Mouse (Mus musculus) ES-Bruce4 (cell line): ENCODE data around the gene Fblim1.

ENCODE experiments used
- CTCF ChIP-seq: IDR thresholded peaks from one replicate; pipeline ENCODE4 v1.8.1; 2011; ENCODE audit warnings: low read depth, low read length
- EP300 ChIP-seq: IDR thresholded peaks from 2 replicates; pipeline ENCODE4 v1.6.1; 2011; ENCODE audit warnings: low read depth, low read length; ENCODE audit not compliant: insufficient read depth
- POLR2A ChIP-seq: IDR thresholded peaks from one replicate; pipeline ENCODE4 v1.8.1; 2011; ENCODE audit warnings: low read length; ENCODE audit not compliant: insufficient read depth

GRCm38 (mm10) chr4:141617299-141617698, 11.4 kb upstream of the Fblim1 start:
- TF ChIP-seq CTCF (peak; percentile 83), EP300 (peak; percentile 44; the same call in 1 of the 2 replicates), POLR2A (no peak)
